Mouse (Mus musculus) spleen, adult 2 months (tissue): Measurements from ENCODE around the gene Gm11639.

Experiments used
- CTCF ChIP-seq: fragments of 200-500 bp; IDR thresholded peaks from 2 replicates; pipeline ENCODE4 v1.5.1; 2011; ENCODE audit warnings: mild to moderate bottlenecking, inconsistent platforms; ENCODE audit not compliant: insufficient read depth, insufficient read length, insufficient replicate concordance; ENCODE audit errors: extremely low read depth
- POLR2A ChIP-seq: fragments of 200-500 bp; IDR thresholded peaks from 2 replicates; pipeline ENCODE4 v1.6.1; 2011; ENCODE audit warnings: low read depth, low read length, inconsistent platforms

DNA sequence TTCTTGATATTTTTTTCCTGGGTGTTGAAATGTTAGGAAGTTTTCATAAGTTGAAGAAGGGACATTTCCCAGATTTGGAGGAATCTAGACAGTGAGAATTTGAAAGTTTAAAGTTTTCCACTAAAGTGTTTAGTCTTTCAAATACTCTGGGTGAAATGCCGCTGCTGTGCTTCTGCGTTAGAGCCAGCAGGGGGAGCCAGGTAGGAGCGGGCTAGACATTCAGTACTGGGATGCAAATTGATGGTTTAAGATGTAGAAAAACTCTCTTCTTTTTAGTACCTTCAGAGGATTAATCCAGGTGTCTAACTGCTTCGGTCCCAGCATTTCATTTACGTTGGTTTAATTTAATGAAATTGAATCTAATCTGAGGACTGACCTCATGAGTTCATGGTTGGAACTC lies 82.6 kb downstream of the Gm11639 start:
- TF ChIP-seq CTCF (peak; percentile 61; the same call in 1 of the 2 replicates), POLR2A (no peak)
